Mouse (Mus musculus): ENCODE measurements at regions not wholly inside any gene's neighbourhood (a gene's known extent, or its start where the extent isn't known, plus 50 kb on each side); places are given as distances from the start of the nearest gene placed in this dataset.

DNA sequence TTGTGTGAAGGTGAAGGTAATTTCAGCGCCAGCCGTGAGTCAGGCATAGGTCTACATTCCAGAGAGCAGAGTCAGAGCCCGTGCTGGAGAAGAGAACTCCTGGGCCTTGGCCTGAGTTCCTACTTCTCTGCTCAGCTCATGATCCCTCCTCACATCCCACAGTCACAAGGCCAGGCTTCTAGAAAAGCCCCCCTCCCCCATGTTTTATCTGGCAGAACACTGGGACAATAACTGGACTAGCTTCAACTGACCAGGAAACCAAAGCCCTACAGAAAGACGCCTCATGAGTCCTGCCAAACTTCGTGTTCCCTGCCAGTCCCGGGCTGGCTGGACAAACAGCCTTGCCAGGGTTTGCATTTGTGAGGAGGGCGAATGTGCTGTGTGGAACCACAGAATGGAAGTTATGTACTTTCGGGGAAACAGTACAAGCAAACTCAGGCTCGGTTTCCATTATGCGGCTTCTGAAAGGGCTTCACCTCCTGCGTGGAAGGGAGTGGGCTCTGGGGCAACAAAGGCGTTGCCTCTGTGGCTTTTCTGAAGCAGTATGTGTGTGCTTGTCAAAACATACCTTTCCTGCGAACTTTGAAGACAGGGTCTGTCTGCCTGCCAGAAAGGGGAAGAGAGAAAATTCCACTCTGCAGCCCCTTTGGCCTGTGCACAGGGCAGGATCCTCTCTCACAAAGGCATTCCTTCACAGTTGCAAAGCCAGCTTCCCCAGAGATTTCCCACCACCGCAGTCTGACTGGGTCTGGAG, 168.1 kb downstream of the Rpl14 start:
- TF ChIP-seq GATA1 (IDR thresholded peaks at IDR 0.05; ENCODE audit: borderline replicate concordance, low read length) (no peak), FLI1 (IDR thresholded peaks at IDR 0.05; ENCODE audit: low read length) (no peak)

All from megakaryocyte, embryonic 14.5 days (primary cell).